Mouse (Mus musculus) bone marrow, adult 2 months (tissue): ENCODE measurements around the gene Ptprg.

Source experiments
- CTCF ChIP-seq: fragments of 200-500 bp; IDR thresholded peaks from 2 replicates; pipeline ENCODE4 v1.5.1; 2011; ENCODE audit warnings: low read length, control low read depth; ENCODE audit not compliant: control insufficient read depth, insufficient read depth
- POLR2A ChIP-seq: fragments of 200-500 bp; IDR thresholded peaks from 2 replicates; pipeline ENCODE4 v1.6.1; 2011; ENCODE audit warnings: low read depth, mild to moderate bottlenecking, control low read depth, low read length, borderline replicate concordance; ENCODE audit not compliant: control insufficient read depth

DNA sequence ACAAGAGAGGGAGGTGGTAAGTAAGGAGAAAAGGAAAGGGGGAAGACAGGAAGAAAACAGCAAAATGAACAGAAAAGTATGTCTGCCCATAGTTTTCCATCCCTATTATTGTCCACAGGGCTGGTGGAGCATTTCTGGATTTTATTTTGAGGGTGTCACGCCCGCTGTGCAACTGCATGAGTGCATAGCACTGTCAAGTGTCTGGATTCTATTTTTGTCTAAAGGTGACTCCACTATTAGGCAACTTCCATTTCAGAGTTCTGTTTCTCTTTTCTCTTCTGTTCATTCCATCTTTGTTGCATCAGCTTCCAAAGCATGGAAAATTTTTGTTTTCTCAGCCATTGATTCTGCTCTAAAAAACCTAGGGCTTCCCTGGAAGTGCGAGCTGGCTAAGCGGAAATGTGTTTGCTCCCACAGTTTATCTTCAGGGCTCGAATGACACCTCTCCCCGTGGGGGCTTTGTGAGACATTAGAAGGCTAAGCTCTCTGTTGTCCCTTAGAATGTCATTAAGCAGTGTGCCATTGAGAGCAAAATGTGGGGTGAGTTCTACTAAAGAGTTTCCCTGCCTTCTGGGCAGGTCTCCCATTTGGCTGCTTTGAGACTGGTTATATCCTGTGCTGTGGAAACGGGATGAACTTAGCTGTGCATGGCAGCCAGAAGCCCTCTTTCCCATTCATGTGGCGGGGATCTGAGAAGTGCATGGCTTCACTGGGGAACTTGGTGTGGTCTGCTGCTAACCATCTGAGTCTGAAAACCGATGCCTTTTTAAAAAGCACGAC is 330.0 kb downstream of the Ptprg start:
- no peak for TF ChIP-seq POLR2A
- no peak for TF ChIP-seq CTCF
